Mouse (Mus musculus): ENCODE results near the gene Pcp4l1. TPM values are rescaled to one million over a fixed set of nuclear protein-coding genes. Genes with fewer than 3 reads are reported as not detected.
"Not testable (repeated sequence)": the region's sequence is repeated elsewhere in the genome, so short reads cannot be mapped to it uniquely, and the experiment has no call there.

The Pcp4l1 gene
- polyA plus RNA-seq, 1 experiment from 2014 or later: 26.7 TPM

GRCm38 (mm10) chr1:171169913-171170312 lies 26.2 kb downstream of the Pcp4l1 start:
- H3K4me1 ChIP-seq: peaks cover 5% of the 10 kb centered on the region; the same call in 1 of the 2 replicates
- no peak overlapping the region for H3K27ac ChIP-seq (replicated peaks)
- no peak overlapping the region for H3K4me3 ChIP-seq
- no peaks in the 10 kb centered on the region for H3K27me3 ChIP-seq (ENCODE audit: low read depth, poor library complexity, severe bottlenecking)
- DNase-seq (ENCODE audit: low spot score): no peak
- peaks cover 18% of the 10 kb centered on the region for H3K36me3 ChIP-seq
- H3K9me3 ChIP-seq (replicated peaks): no peaks in the 10 kb centered on the region
- 55% methylated on average over 3 of the region's 3 CpGs for WGBS

GRCm38 (mm10) chr1:171168906-171169305 lies 27.2 kb downstream of the Pcp4l1 start:
- H3K36me3 ChIP-seq: peaks cover 13% of the 10 kb centered on the region; the same call in 1 of the 2 replicates
- no peak for DNase-seq (ENCODE audit: low spot score)
- peaks cover 5% of the 10 kb centered on the region; the same call in 1 of the 2 replicates for H3K4me1 ChIP-seq
- no peaks in the 10 kb centered on the region for H3K27me3 ChIP-seq (ENCODE audit: low read depth, poor library complexity, severe bottlenecking)
- 86% methylated on average over 12 of the region's 12 CpGs for WGBS
- no peak overlapping the region for H3K4me3 ChIP-seq
- H3K9me3 ChIP-seq (replicated peaks): no peaks in the 10 kb centered on the region
- no peak overlapping the region for H3K27ac ChIP-seq (replicated peaks)

- DNase-seq (ENCODE audit: low spot score): no peak
- H3K9me3 ChIP-seq (replicated peaks): no peaks in the 10 kb centered on the region
- no peak overlapping the region for H3K4me3 ChIP-seq
- WGBS: 88% methylated on average over 5 of the region's 5 CpGs
- H3K27me3 ChIP-seq (ENCODE audit: low read depth, poor library complexity, severe bottlenecking): peaks cover 18% of the 10 kb centered on the region
- H3K36me3 ChIP-seq: no peaks in the 10 kb centered on the region
- no peak overlapping the region for H3K27ac ChIP-seq (replicated peaks)
- peaks cover 5% of the 10 kb centered on the region for H3K4me1 ChIP-seq
These were observed 30.3 kb downstream of the Pcp4l1 start for GRCm38 (mm10) chr1:171165629-171166345.

- H3K36me3 ChIP-seq: no peaks in the 10 kb centered on the region
- DNase-seq (ENCODE audit: low spot score): no peak
- WGBS: 42% methylated on average over 3 of the region's 3 CpGs
- peaks cover 16% of the 10 kb centered on the region for H3K4me1 ChIP-seq
- H3K27me3 ChIP-seq (ENCODE audit: low read depth, poor library complexity, severe bottlenecking): peaks cover 33% of the 10 kb centered on the region
- H3K27ac ChIP-seq (replicated peaks): 0 out of 2 replicates have a peak overlapping the region, but pooled peaks have one; percentile 7
- no peaks in the 10 kb centered on the region for H3K9me3 ChIP-seq (replicated peaks)
- H3K4me3 ChIP-seq: no peak overlapping the region
These were observed 31.8 kb downstream of the Pcp4l1 start for GRCm38 (mm10) chr1:171164258-171164657.

- WGBS: 84% methylated on average over 3 of the region's 3 CpGs
These were observed 33.5 kb downstream of the Pcp4l1 start for GRCm38 (mm10) chr1:171162526-171162925.

GRCm38 (mm10) chr1:171159485-171159975 lies 36.5 kb downstream of the Pcp4l1 start:
- WGBS: 4% methylated on average over 15 of the region's 15 CpGs

More at GRCm38 (mm10) chr1:171162526-171162925, 33.5 kb downstream of the Pcp4l1 start:
- H3K4me3 ChIP-seq: no peak overlapping the region
- no peak for DNase-seq (ENCODE audit: low spot score)
- no peaks in the 10 kb centered on the region for H3K36me3 ChIP-seq
- H3K27ac ChIP-seq (replicated peaks): no peak overlapping the region
- peaks cover 50% of the 10 kb centered on the region for H3K27me3 ChIP-seq (ENCODE audit: low read depth, poor library complexity, severe bottlenecking)
- H3K4me1 ChIP-seq: peaks cover 16% of the 10 kb centered on the region
- H3K9me3 ChIP-seq (replicated peaks): no peaks in the 10 kb centered on the region

GRCm38 (mm10) chr1:171157965-171158364 lies 38.1 kb downstream of the Pcp4l1 start:
- H3K27ac ChIP-seq (replicated peaks): no peak overlapping the region
- H3K4me1 ChIP-seq: peaks cover 16% of the 10 kb centered on the region
- no peaks in the 10 kb centered on the region for H3K9me3 ChIP-seq (replicated peaks)
- H3K36me3 ChIP-seq: no peaks in the 10 kb centered on the region
- DNase-seq (ENCODE audit: low spot score): no peak
- H3K27me3 ChIP-seq (ENCODE audit: low read depth, poor library complexity, severe bottlenecking): peaks cover 78% of the 10 kb centered on the region
- no peak overlapping the region for H3K4me3 ChIP-seq

More at GRCm38 (mm10) chr1:171159485-171159975, 36.5 kb downstream of the Pcp4l1 start:
- Histone ChIP-seq H3K36me3 (no peaks in the 10 kb centered on the region), H3K27ac (replicated peaks) (no peak overlapping the region), H3K4me1 (peaks cover 16% of the 10 kb centered on the region), H3K9me3 (replicated peaks) (no peaks in the 10 kb centered on the region), H3K27me3 (ENCODE audit: low read depth, poor library complexity, severe bottlenecking) (peaks cover 77% of the 10 kb centered on the region), H3K4me3 (peak overlapping the region; percentile 43)
- no peak for DNase-seq (ENCODE audit: low spot score)

- DNase-seq (ENCODE audit: low spot score): no peak
- 86% methylated on average over 3 of the region's 3 CpGs for WGBS
- no peak overlapping the region for H3K4me3 ChIP-seq
- peaks cover 17% of the 10 kb centered on the region for H3K4me1 ChIP-seq
- H3K27me3 ChIP-seq (ENCODE audit: low read depth, poor library complexity, severe bottlenecking): peaks cover 69% of the 10 kb centered on the region
- no peak overlapping the region for H3K27ac ChIP-seq (replicated peaks)
- no peaks in the 10 kb centered on the region for H3K9me3 ChIP-seq (replicated peaks)
- H3K36me3 ChIP-seq: no peaks in the 10 kb centered on the region
These were observed 39.4 kb downstream of the Pcp4l1 start for GRCm38 (mm10) chr1:171156644-171157043.

- 85% methylated on average over 4 of the region's 4 CpGs for WGBS
- Histone ChIP-seq H3K27ac (replicated peaks) (no peak overlapping the region), H3K4me3 (no peak overlapping the region), H3K36me3 (no peaks in the 10 kb centered on the region), H3K9me3 (replicated peaks) (no peaks in the 10 kb centered on the region), H3K27me3 (ENCODE audit: low read depth, poor library complexity, severe bottlenecking) (peaks cover 23% of the 10 kb centered on the region), H3K4me1 (peaks cover 25% of the 10 kb centered on the region)
- DNase-seq (ENCODE audit: low spot score): no peak
These were observed 44.1 kb downstream of the Pcp4l1 start for GRCm38 (mm10) chr1:171151966-171152365.

- Histone ChIP-seq H3K9me3 (replicated peaks) (no peaks in the 10 kb centered on the region), H3K4me1 (peaks cover 25% of the 10 kb centered on the region), H3K4me3 (peak overlapping the region; percentile 94), H3K27me3 (ENCODE audit: low read depth, poor library complexity, severe bottlenecking) (peaks cover 13% of the 10 kb centered on the region), H3K36me3 (peaks cover 2% of the 10 kb centered on the region), H3K27ac (replicated peaks) (peak overlapping the region; percentile 89)
- 6% methylated on average over 18 of the region's 18 CpGs for WGBS
- peak; percentile 32 for DNase-seq (ENCODE audit: low spot score)
These were observed 45.2 kb downstream of the Pcp4l1 start for GRCm38 (mm10) chr1:171150838-171151391.

- H3K27ac ChIP-seq (replicated peaks): peak within 1 kb of the TSS; percentile 89
- peak within 1 kb of the TSS; percentile 94 for H3K4me3 ChIP-seq
- peaks cover 7% of the 10 kb centered on the region for H3K27me3 ChIP-seq (ENCODE audit: low read depth, poor library complexity, severe bottlenecking)
- peak; percentile 95 for DNase-seq (ENCODE audit: low spot score)
- peaks cover 25% of the 10 kb centered on the region for H3K4me1 ChIP-seq
- WGBS: under 1% methylated on average over 34 of the region's 34 CpGs
- H3K36me3 ChIP-seq: peaks cover 10% of the 10 kb centered on the region
- H3K9me3 ChIP-seq (replicated peaks): no peaks in the 10 kb centered on the region
These were observed 45.9 kb downstream of the Pcp4l1 start, which contains the start of the genes Sdhc and Mpz for GRCm38 (mm10) chr1:171149974-171150760. Gene Sdhc (minus strand): TSS chr1:171150603. Gene Mpz (plus strand): TSS chr1:171150711.

- WGBS: 85% methylated on average over 11 of the region's 11 CpGs
- not testable (repeated sequence) for H3K9me3 ChIP-seq (replicated peaks); H3K4me1 ChIP-seq; DNase-seq (ENCODE audit: low spot score); H3K27ac ChIP-seq (replicated peaks); H3K27me3 ChIP-seq (ENCODE audit: low read depth, poor library complexity, severe bottlenecking); H3K4me3 ChIP-seq
- peaks cover 78% of the 10 kb centered on the region for H3K36me3 ChIP-seq
These were observed 53.1 kb downstream of the Pcp4l1 start for GRCm38 (mm10) chr1:171142981-171143380.
